Mouse (Mus musculus): ENCODE measurements around the gene Ppp1r1c.
"Not testable (repeated sequence)": the region's sequence is repeated elsewhere in the genome, so short reads cannot be mapped to it uniquely, and the experiment has no call there.

Gene Ppp1r1c

DNA sequence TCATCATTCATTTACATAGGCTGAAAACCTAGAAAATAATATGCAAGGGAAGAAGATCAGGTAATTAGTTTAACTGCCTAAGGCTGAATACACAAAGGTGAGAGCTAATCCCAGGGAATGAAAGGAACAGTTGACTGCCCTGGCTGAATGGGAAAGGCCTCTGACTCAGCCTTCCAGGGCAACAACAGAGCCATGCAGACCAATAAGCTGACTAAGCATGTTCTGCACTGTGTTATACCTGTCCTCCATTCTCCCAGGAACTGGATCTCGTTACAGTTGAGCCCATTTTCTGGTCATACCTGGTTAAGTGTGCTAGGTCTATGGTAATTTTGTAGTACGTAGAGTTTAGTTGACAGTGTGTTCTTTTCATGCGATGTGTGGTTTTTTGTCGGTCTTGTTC is 36.6 kb downstream of the Ppp1r1c start:
- DNase-seq (ENCODE audit: low spot score), result no peak

GRCm38 (mm10) chr2:79751685-79752084 is 44.1 kb downstream of the Ppp1r1c start:
- DNase-seq (ENCODE audit: low spot score), result no peak

DNA sequence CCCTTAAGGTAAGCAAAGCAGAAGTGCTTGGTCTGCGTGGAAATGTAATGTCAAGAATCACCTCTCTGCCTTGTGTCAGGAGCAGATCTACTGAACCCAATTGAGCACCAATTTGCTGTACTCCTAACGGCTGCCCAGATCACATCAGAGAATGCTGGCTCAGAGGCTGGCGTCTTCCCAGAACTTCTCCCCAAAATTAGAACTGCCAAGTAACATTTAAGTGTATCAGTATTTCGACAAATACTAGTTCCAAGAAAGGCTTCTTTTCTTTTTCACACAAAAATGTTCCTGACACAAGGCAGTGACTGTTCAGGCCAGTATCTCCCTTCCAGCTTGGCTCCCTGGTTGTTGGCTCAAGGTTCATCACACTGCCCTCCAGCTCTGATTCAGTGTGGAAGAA is 52.4 kb downstream of the Ppp1r1c start:
- DNase-seq (ENCODE audit: low spot score), result no peak

GRCm38 (mm10) chr2:79762723-79763388 is 55.3 kb downstream of the Ppp1r1c start:
- DNase-seq (ENCODE audit: low spot score), result no peak

GRCm38 (mm10) chr2:79765032-79765431 is 57.5 kb downstream of the Ppp1r1c start:
- no peak for DNase-seq (ENCODE audit: low spot score)

- DNase-seq (ENCODE audit: low spot score), result no peak
Measured at GRCm38 (mm10) chr2:79765723-79766122, 58.1 kb downstream of the Ppp1r1c start.

- DNase-seq (ENCODE audit: low spot score), result no peak
Measured at GRCm38 (mm10) chr2:79768625-79769024, 61.0 kb downstream of the Ppp1r1c start.

GRCm38 (mm10) chr2:79770307-79770706 is 62.7 kb downstream of the Ppp1r1c start:
- no peak for DNase-seq (ENCODE audit: low spot score)

DNA sequence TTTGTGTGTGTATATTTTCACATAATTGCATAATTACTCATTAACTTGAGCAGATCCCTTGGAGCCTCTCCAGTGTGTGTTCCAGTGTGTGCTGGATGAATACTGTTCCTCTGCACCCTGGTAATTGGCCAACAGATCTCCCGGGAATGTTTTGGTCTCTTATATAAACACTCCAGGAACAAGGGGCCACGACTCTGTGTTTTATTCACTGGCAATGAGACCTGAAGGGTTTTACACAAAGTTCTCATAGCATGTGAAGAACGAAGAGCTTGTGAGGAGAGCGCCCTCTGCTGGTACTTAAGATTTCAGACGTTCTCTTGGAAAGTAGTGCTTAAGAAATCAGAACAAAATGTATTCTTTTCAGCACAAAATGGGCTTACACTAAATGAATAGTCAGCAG is 66.8 kb downstream of the Ppp1r1c start:
- DNase-seq (ENCODE audit: low spot score), result peak; percentile 91

DNA sequence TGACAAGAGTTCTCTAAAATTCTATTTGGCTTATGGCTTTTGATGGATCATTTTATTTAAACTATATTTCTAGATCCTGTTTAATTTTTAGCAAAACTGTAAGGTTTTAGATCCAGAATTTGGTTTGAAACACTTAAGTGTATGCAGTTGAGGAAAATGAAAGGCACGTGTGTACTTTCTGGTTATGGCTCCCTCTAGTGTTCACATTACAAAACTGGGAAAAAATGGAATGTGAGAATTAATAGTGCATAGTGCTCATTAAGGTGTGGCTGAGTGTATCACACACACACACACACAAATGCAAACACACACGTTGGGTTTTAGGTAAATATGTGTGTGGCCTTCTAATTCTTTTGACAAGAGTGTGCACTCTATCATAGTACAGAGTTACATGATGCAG is 70.2 kb downstream of the Ppp1r1c start:
- no peak for DNase-seq (ENCODE audit: low spot score)

GRCm38 (mm10) chr2:79780772-79781171 is 73.2 kb downstream of the Ppp1r1c start:
- DNase-seq (ENCODE audit: low spot score), result no peak

- DNase-seq (ENCODE audit: low spot score), result no peak
Measured at GRCm38 (mm10) chr2:79785541-79786134, 78.1 kb downstream of the Ppp1r1c start.

DNA sequence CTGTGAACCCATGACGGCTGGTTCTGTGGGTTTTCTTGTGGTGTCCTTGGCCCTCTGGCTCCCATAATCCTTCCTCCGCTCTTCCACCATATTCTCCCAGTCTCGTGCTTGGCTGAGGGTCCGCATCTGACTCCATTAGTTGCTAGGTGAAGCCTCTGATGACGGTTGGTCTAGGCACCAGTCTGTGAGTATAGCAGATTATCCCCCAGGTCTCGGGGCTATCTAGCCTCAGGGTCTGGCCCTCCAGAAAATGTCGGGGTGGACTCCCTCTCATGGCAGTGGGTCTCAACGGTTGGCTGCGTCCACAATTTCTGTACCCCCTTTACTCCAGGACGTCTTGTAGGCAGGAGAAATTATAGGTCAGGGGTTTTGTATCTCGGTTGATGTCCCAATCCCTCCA is 78.9 kb downstream of the Ppp1r1c start:
- DNase-seq (ENCODE audit: low spot score), result no peak

GRCm38 (mm10) chr2:79793186-79793585 is 85.6 kb downstream of the Ppp1r1c start:
- no peak for DNase-seq (ENCODE audit: low spot score)

DNA sequence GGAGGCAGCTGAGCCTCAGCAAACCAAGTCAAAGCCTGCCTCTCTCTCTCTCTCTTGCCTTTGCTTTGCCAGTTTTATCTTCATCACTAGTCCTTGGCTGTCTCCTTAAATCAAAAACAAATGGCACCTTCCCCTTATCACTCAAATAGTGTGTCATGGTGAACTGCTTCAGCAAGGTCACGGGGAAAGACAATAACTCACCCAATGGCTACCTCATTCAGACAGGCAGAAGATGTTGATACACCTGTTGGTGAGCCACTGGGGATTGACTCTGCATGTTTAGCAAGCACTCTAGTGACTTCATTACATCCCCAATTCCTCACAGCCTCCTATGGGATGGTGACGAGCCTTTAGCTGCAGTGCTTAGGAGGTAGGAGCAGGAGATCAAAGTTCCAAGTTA is 89.9 kb downstream of the Ppp1r1c start:
- DNase-seq (ENCODE audit: low spot score), result peak; percentile 53

GRCm38 (mm10) chr2:79798627-79799026 is 91.0 kb downstream of the Ppp1r1c start:
- peak; percentile 86 for DNase-seq (ENCODE audit: low spot score)

GRCm38 (mm10) chr2:79815708-79816484 is 108.3 kb downstream of the Ppp1r1c start:
- no peak for DNase-seq (ENCODE audit: low spot score)

DNA sequence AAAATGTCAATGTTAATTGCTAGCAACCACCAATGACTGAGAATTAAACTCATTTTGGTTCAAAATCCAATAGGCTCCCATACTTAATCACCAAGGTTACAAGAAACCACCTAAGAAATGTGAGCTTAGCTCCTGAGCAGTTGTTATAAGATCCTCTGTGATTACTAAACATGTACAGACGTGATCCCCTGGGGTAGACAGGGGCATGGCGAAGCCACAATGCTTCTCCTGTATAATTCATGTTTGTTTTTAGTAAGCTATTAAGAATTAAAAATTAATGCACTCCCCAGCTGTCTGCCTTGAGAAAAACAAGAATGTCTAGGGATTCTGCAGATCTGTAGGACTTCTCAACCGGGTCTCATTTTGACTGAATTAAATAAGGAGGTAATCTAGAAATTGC is 112.0 kb downstream of the Ppp1r1c start:
- no peak for DNase-seq (ENCODE audit: low spot score)

GRCm38 (mm10) chr2:79825853-79826252 is 118.3 kb downstream of the Ppp1r1c start:
- DNase-seq (ENCODE audit: low spot score), result no peak

DNA sequence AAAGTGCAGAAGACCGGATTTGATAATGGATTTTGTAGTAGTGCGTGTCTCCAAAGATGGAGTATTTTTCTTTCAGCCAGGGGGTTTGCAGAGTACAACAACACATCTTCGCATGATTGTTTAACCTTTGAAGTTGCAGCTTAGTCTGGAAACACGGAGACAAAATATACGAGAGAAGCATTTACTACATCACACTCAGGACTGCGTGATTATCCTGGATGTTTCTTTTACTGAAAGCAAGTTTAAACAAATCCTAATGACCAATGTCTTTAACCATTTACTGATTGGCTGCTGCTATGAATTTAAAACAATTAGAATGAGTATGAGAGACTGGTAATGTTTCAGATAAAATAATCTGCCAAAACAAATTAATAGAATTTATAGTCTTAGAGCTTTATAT is 131.5 kb downstream of the Ppp1r1c start:
- DNase-seq (ENCODE audit: low spot score), result peak; percentile 1

- DNase-seq (ENCODE audit: low spot score), result no peak
Measured at GRCm38 (mm10) chr2:79839513-79839912, 131.9 kb downstream of the Ppp1r1c start.

DNA sequence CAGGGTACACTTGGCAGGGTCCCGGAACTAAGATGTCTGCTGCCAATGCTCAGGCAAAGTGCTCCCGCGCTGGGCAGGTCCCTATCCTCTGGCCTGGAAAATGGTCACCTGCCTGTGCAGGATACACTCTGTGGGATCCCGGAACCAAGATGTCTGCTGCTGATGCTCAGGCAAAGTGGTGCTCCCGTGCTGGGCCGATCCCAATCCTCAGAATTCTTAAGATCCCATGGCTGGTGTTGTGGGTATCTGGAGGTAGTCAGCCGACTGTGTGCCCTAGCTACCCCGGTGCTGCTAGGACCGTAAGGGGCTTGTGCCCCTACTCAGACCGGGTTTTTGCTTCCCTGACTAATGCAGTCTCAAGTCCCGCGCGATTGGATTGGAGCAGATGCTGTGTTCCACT is 139.8 kb downstream of the Ppp1r1c start:
- DNase-seq (ENCODE audit: low spot score), result not testable (repeated sequence)

DNA sequence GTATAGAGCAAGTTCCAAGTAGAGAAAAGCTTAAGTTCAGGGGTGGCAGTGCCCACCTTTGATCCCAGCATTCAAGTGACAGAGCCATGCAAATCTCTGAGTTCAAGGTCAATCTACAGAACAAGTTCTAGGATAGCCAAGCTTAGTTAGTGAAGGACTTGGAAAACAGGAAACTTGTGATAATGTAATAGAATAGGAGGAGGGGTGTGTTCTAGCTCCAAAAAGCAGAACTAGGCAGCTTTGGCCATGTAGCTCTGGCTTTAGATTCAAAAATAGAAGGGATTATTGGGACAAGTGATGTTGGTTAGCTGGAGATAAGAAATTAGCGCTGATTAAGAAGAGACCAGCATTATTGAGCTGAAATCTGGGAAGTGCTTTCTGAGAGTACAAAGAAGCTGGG is 149.3 kb downstream of the Ppp1r1c start:
- DNase-seq (ENCODE audit: low spot score), result no peak
